Mouse (Mus musculus) thymus, adult 2 months (tissue): ENCODE data around the gene Nudt9. TPM values are rescaled to one million over a fixed set of nuclear protein-coding genes. Genes with fewer than 3 reads are reported as not detected.

ENCODE experiments used
- DNase-seq: peaks from one replicate; pipeline ENCODE4 v3.0.0; 2021
- H3K27ac ChIP-seq: fragments of 200-500 bp; 2 replicates; pipeline ENCODE4 v1.5.1; 2012; ENCODE audit warnings: low read length, control low read depth; ENCODE audit not compliant: control insufficient read depth, insufficient read depth
- H3K27me3 ChIP-seq: fragments of 200-500 bp; 2 replicates; pipeline ENCODE4 v1.6.1; 2012; ENCODE audit warnings: mild to moderate bottlenecking, low read length, moderate library complexity, mixed read lengths; ENCODE audit not compliant: control insufficient read depth, insufficient read depth
- H3K36me3 ChIP-seq: fragments of 200-500 bp; 2 replicates; pipeline ENCODE4 v1.6.1; 2012; ENCODE audit warnings: mild to moderate bottlenecking, low read length, moderate library complexity; ENCODE audit not compliant: control insufficient read depth, insufficient read depth
- H3K4me1 ChIP-seq: fragments of 200-500 bp; replicated peaks from 2 replicates; pipeline ENCODE4 v1.6.1; 2012; ENCODE audit warnings: low read length; ENCODE audit not compliant: control insufficient read depth, insufficient read depth
- H3K4me3 ChIP-seq: fragments of 200-500 bp; 2 replicates; pipeline ENCODE4 v1.5.1; 2012; ENCODE audit warnings: mild to moderate bottlenecking, low read length, control low read depth, moderate library complexity; ENCODE audit not compliant: control insufficient read depth, insufficient read depth
- CTCF ChIP-seq: fragments of 200-500 bp; IDR thresholded peaks from 2 replicates; pipeline ENCODE4 v1.5.1; 2012; ENCODE audit warnings: mild to moderate bottlenecking, control low read depth, low read length, moderate library complexity, borderline replicate concordance; ENCODE audit not compliant: control insufficient read depth, poor library complexity, insufficient read depth; ENCODE audit errors: extremely low read depth
- POLR2A ChIP-seq: fragments of 200-500 bp; IDR thresholded peaks from 2 replicates; pipeline ENCODE4 v1.6.1; 2012; ENCODE audit warnings: mild to moderate bottlenecking, low read length, control low read depth, moderate library complexity; ENCODE audit not compliant: control insufficient read depth, poor library complexity, insufficient read depth; ENCODE audit errors: extremely low read depth
- WGBS: fragments of 180-500 bp; shearing (Covaris S2); methylation state at CpG from one replicate; pipeline ENCODE4 v1.1.7; 2018; 5-methylcytosine and 5-hydroxymethylcytosine counted together
- polyA plus RNA-seq: library from polyadenylated mRNA; depleted of rRNA; stranded (reverse); fragments of >200 nt; gene quantifications from 2 replicates; pipeline ENCODE4 v1.2.3, GENCODE M21; 2012

The Nudt9 gene
- polyA plus RNA-seq, 1 experiment: 43.6 TPM

GRCm38 (mm10) chr5:104060429-104060828 is 14.3 kb downstream of the Nudt9 start:
- Histone ChIP-seq H3K4me1 (no peaks in the 10 kb centered on the region), H3K27ac (no peak overlapping the region), H3K27me3 (no peaks in the 10 kb centered on the region), H3K36me3 (peaks cover 27% of the 10 kb centered on the region), H3K4me3 (no peak overlapping the region)
- DNase-seq: no peak
- WGBS: 96% methylated on average over 5 of the region's 5 CpGs
- TF ChIP-seq CTCF: no peak
- no peak for TF ChIP-seq POLR2A

DNA sequence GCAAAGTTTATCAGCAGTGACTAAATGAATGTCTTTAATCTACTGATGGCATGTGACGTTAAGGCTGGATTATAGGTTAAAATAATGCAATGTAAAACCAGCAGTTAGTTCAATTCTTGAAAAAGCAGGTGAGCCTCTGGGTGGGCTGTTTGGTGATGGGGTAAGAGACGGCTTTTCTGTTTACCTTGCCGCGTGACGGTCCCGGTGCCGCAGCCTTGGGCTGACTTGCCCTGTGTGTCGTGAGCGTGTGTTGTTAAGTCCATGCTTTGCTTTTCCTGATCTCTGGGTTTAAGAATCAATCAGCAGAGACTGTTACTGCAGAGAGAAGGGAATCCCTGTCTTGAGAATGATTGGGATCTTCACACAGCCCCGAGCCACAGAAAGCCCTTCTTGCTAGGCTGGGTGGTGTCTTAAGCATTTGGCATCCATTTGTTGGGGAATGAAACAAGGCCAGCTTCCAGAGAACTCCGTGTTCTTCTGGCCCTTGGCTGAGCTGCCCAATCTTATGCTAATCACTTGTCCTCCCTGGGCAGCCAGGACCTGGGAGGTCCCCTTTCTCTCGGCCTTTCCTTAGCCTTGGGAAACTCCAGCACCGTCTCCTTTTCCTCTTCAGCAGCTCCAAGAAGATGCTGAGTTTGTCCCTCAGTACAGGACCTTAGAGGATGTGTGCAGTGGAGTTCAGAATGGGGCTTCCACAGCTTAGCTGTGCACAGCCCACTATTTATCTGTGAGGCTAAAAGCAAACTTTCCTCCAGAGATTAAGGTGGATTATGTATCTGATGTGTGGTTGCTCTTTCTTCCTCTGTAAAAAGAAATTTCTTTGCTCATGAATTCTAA is 16.0 kb downstream of the Nudt9 start:
- no peak for DNase-seq
- Histone ChIP-seq H3K27ac (no peak overlapping the region), H3K36me3 (peaks cover 27% of the 10 kb centered on the region)

DNA sequence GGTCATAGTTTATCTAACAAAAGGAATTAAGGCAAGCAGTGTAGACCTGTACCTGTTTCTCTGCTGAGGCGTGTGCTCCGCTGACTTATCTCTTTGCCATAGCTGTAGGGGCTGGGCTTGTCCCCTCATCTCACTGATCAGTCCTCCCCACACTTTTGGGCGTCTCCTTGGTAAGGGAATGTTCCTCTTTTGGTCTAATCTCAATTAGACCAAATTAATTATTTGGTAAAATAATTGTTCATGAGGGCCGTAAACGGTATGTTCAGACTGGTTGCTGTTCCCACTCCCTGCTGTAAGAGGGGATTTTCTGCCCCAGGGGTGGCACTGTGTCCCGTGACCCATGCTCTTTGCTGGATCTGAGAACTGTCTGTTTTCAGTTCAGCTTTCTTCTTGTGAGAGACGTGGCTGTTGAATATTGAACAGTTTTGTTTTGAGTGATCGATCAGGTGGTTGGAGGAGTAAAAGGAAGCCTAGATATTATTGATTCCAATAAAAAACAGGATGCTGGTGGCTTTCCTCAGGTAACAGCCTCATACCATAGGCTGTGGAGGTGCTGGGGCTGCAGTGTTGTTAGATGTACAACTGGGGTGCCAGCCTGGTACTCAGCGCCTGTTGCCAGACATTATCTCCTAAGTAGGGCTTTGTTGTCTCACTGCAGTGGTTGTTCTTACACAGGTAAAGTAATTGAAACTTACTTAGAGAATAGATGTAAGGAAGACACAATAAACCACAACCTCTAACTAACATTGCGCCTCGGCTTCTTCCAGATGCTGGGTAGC is 16.9 kb downstream of the Nudt9 start:
- H3K4me1 ChIP-seq: no peaks in the 10 kb centered on the region
- no peak overlapping the region for H3K4me3 ChIP-seq
- DNase-seq: no peak
- H3K27me3 ChIP-seq: no peaks in the 10 kb centered on the region
- WGBS: 96% methylated on average over 11 of the region's 11 CpGs
- TF ChIP-seq CTCF (no peak), POLR2A (no peak)
- no peak overlapping the region for H3K27ac ChIP-seq
- H3K36me3 ChIP-seq: peaks cover 27% of the 10 kb centered on the region

More for the DNA sequence above, 16.0 kb downstream of the Nudt9 start:
- TF ChIP-seq CTCF (no peak), POLR2A (no peak)
- no peaks in the 10 kb centered on the region for H3K4me1 ChIP-seq
- H3K27me3 ChIP-seq: no peaks in the 10 kb centered on the region
- H3K4me3 ChIP-seq: no peak overlapping the region
- WGBS: 97% methylated on average over 13 of the region's 13 CpGs

GRCm38 (mm10) chr5:104068751-104069150 is 22.6 kb downstream of the Nudt9 start:
- Histone ChIP-seq H3K27me3 (no peaks in the 10 kb centered on the region), H3K36me3 (peaks cover 6% of the 10 kb centered on the region), H3K4me3 (no peak overlapping the region), H3K4me1 (no peaks in the 10 kb centered on the region), H3K27ac (no peak overlapping the region)
- DNase-seq: peak; percentile 12
- WGBS: 80% methylated on average over 7 of the region's 7 CpGs
- no peak for TF ChIP-seq POLR2A
- TF ChIP-seq CTCF: peak; percentile 32; the same call in 1 of the 2 replicates

- Histone ChIP-seq H3K27me3 (no peaks in the 10 kb centered on the region), H3K4me3 (no peak overlapping the region), H3K36me3 (no peaks in the 10 kb centered on the region), H3K4me1 (no peaks in the 10 kb centered on the region), H3K27ac (no peak overlapping the region)
- no peak for TF ChIP-seq POLR2A
- WGBS: 77% methylated on average over 4 of the region's 4 CpGs
- DNase-seq: no peak
These were observed 24.9 kb downstream of the Nudt9 start for GRCm38 (mm10) chr5:104071048-104071447.

DNA sequence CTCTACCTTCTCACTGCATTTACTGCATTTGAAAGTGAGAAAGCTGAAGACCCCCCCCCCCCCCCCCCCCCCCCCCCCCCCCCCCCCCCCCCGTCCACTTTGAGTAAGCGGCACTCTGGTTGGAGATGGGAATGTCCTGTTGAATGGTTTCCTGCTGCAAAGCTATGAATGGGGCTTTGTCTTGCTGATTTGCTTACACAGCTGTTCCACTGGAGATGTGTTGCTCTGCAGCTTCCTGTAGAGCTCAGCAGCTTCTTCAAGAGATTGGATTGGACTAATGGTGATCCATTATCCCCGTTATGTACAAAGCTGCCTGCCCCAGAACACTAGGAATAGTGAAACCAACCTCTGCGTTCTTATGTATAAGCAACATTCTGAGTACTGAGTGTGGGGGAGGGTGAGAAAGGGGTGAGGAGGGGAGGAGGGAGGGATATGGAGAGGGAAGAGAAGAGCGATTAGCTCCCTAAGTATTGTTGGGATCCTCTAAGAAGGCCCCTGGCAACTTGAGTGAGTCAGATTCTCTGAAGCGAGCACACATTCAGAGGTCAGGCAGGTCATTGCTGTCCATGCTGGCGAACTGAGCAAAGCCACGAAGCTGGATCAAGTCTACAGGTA is 26.3 kb downstream of the Nudt9 start:
- no peaks in the 10 kb centered on the region; the same call in 1 of the 2 replicates for H3K27me3 ChIP-seq
- no peak overlapping the region for H3K4me3 ChIP-seq
- WGBS: 75% methylated on average over 6 of the region's 8 CpGs
- no peak overlapping the region for H3K27ac ChIP-seq
- H3K36me3 ChIP-seq: no peaks in the 10 kb centered on the region
- no peak for DNase-seq
- H3K4me1 ChIP-seq: no peaks in the 10 kb centered on the region
- no peak for TF ChIP-seq CTCF
- no peak for TF ChIP-seq POLR2A
